Mouse (Mus musculus): ENCODE data around the gene Armh1. TPM values are rescaled to one million over a fixed set of nuclear protein-coding genes. Genes with fewer than 3 reads are reported as not detected.

Armh1 gene
- polyA plus RNA-seq, 1 experiment: 0.67 TPM

DNA sequence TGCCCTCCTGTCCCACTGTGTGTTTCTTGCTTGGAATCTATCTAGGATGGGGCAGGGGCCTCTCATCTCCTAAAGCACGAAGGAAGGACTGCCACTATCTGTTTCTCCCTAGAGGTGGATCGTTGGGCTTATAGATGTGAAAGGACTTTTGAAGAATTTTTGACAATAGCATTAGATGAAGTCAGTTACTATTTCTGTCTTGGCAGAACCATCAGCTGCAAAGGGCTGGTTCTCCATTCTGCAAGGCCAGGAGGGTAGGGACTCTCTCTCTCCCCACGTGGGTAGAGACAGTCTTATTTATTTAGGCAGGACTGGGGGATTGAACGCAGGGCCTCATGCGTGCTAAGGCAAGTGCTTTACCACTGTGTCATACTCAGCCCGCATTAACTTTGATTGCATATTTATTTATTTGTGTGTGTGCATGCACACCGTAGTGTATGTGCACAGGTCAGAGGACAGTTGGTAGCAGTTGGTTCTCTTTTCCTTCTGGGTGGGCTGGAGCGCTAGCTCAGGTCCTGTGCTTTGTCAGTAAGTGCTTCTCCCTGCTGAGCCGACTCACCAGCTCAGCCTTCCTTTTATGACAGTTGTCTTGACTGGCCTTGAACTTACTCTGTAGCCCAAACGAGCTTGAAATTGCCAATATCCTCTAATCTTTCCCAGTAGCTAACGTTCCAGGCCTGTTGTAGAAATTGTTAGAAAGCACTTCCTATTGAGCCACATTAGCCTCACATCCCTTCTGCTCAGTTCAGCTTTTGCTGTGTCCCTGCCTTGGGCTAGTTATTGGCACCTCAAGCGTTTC is 1.5 kb upstream of the Armh1 start:
- Histone ChIP-seq H3K4me1 (ENCODE audit: control insufficient read depth, insufficient read depth, low read length) (no peaks in the 10 kb centered on the region; the same call in 1 of the 2 replicates), H3K4me3 (ENCODE audit: insufficient read depth, low read length) (no peak overlapping the region), H3K27ac (ENCODE audit: insufficient read depth, low read length) (no peak overlapping the region)
- TF ChIP-seq CTCF (IDR thresholded peaks at IDR 0.05; ENCODE audit: extremely low read depth, insufficient read depth, low read length) (no peak), POLR2A (IDR thresholded peaks at IDR 0.05; ENCODE audit: extremely low read depth, insufficient read depth, low read length) (no peak)

- TF ChIP-seq CTCF (IDR thresholded peaks at IDR 0.05; ENCODE audit: extremely low read depth, insufficient read depth, low read length) (no peak), POLR2A (IDR thresholded peaks at IDR 0.05; ENCODE audit: extremely low read depth, insufficient read depth, low read length) (no peak)
- Histone ChIP-seq H3K4me1 (ENCODE audit: control insufficient read depth, insufficient read depth, low read length) (no peaks in the 10 kb centered on the region; the same call in 1 of the 2 replicates), H3K4me3 (ENCODE audit: insufficient read depth, low read length) (no peak overlapping the region; the same call in 1 of the 2 replicates), H3K27ac (ENCODE audit: insufficient read depth, low read length) (no peak overlapping the region)
Observed at GRCm38 (mm10) chr4:117252755-117253154, 830 bp upstream of the Armh1 start.

- H3K4me3 ChIP-seq (ENCODE audit: insufficient read depth, low read length): peak overlapping the region; percentile 75
- no peak overlapping the region for H3K27ac ChIP-seq (ENCODE audit: insufficient read depth, low read length)
- H3K4me1 ChIP-seq (ENCODE audit: control insufficient read depth, insufficient read depth, low read length): no peaks in the 10 kb centered on the region; the same call in 1 of the 2 replicates
- no peak for TF ChIP-seq CTCF (IDR thresholded peaks at IDR 0.05; ENCODE audit: extremely low read depth, insufficient read depth, low read length)
- TF ChIP-seq POLR2A (IDR thresholded peaks at IDR 0.05; ENCODE audit: extremely low read depth, insufficient read depth, low read length): no peak
Observed at GRCm38 (mm10) chr4:117252351-117252750, 426 bp upstream of the Armh1 start.

GRCm38 (mm10) chr4:117250982-117251381 is 943 bp downstream of the Armh1 start:
- H3K4me1 ChIP-seq (ENCODE audit: control insufficient read depth, insufficient read depth, low read length): no peaks in the 10 kb centered on the region; the same call in 1 of the 2 replicates
- no peak for TF ChIP-seq POLR2A (IDR thresholded peaks at IDR 0.05; ENCODE audit: extremely low read depth, insufficient read depth, low read length)
- TF ChIP-seq CTCF (IDR thresholded peaks at IDR 0.05; ENCODE audit: extremely low read depth, insufficient read depth, low read length): no peak
- H3K27ac ChIP-seq (ENCODE audit: insufficient read depth, low read length): no peak overlapping the region
- H3K4me3 ChIP-seq (ENCODE audit: insufficient read depth, low read length): no peak overlapping the region; the same call in 1 of the 2 replicates

DNA sequence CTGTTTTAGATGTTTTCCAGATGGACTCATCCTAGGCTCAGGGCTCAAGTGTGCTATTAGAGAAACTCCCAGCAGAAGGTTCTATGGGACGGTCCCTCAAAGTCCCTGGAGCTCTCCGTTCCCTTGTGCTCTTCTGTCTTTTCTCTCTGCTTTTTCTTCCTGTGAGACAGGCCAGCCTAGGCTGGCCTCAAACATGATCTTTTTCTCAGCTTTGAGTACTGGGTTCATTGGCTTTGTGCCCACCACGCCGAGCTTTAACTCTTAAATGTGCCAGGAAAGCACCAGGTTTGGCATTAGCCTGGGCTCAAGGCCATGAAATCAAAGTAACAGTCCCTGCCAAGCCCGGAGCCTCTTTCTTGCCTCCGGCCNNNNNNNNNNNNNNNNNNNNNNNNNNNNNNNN is 11.1 kb downstream of the Armh1 start:
- TF ChIP-seq CTCF (IDR thresholded peaks at IDR 0.05; ENCODE audit: extremely low read depth, insufficient read depth, low read length): no peak
- TF ChIP-seq POLR2A (IDR thresholded peaks at IDR 0.05; ENCODE audit: extremely low read depth, insufficient read depth, low read length): no peak
- H3K4me1 ChIP-seq (ENCODE audit: control insufficient read depth, insufficient read depth, low read length): no peaks in the 10 kb centered on the region
- H3K4me3 ChIP-seq (ENCODE audit: insufficient read depth, low read length): no peak overlapping the region
- H3K27ac ChIP-seq (ENCODE audit: insufficient read depth, low read length): no peak overlapping the region

GRCm38 (mm10) chr4:117239153-117239552 is 12.8 kb downstream of the Armh1 start:
- no peaks in the 10 kb centered on the region for H3K4me1 ChIP-seq (ENCODE audit: control insufficient read depth, insufficient read depth, low read length)
- H3K4me3 ChIP-seq (ENCODE audit: insufficient read depth, low read length): no peak overlapping the region
- no peak overlapping the region for H3K27ac ChIP-seq (ENCODE audit: insufficient read depth, low read length)
- TF ChIP-seq CTCF (IDR thresholded peaks at IDR 0.05; ENCODE audit: extremely low read depth, insufficient read depth, low read length) (no peak), POLR2A (IDR thresholded peaks at IDR 0.05; ENCODE audit: extremely low read depth, insufficient read depth, low read length) (no peak)

DNA sequence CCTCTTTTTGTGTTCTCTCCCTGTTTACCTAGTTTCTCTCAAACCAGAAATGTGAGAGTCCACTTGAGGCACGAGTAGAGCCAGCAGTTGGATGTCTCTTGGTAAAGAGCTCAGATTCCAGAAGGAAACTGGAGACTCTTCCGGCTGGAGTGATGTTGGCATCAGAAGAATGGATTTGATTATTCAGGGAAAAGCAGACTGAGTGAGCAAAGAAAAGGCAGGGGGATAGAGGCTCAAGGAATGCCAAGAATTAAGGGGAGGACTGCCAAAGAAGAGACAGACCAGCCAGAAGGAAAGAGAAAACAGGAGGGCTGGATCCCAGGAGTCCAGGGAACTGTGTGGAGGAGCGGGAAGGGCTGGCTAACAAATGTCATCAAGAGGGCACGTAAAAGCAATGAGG is 16.1 kb downstream of the Armh1 start:
- Histone ChIP-seq H3K4me1 (ENCODE audit: control insufficient read depth, insufficient read depth, low read length) (no peaks in the 10 kb centered on the region), H3K27ac (ENCODE audit: insufficient read depth, low read length) (no peak overlapping the region), H3K4me3 (ENCODE audit: insufficient read depth, low read length) (no peak overlapping the region)
- no peak for TF ChIP-seq CTCF (IDR thresholded peaks at IDR 0.05; ENCODE audit: extremely low read depth, insufficient read depth, low read length)
- no peak for TF ChIP-seq POLR2A (IDR thresholded peaks at IDR 0.05; ENCODE audit: extremely low read depth, insufficient read depth, low read length)

DNA sequence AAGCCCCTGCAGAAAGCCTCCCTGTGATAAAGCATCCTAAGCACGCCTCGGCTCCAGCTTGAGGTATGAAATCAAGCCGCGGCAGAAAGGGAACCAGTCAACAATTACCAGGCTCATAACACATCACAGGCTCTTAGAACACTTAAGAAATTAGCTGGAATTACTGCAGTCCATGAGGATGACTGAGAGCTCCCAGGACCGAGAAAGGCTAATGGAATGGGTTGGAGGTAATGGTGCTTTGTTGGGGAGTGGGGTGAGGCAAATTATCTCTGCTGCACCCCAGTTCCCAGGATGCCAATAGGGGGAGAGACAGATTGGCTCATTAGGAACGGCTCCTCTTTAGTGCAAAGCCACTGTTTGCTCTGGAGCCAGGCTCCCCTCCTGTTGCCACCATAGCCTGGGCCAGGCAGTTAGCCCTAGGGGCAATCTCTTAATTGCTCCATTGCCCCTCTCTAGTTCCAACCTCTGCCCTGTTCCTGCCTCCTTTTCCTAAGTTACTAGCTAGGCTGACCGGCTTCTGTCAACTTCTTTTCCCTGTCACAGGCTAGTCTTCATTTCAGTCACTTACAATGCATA is 17.7 kb downstream of the Armh1 start:
- no peak overlapping the region for H3K4me3 ChIP-seq (ENCODE audit: insufficient read depth, low read length)
- no peak for TF ChIP-seq CTCF (IDR thresholded peaks at IDR 0.05; ENCODE audit: extremely low read depth, insufficient read depth, low read length)
- no peak for TF ChIP-seq POLR2A (IDR thresholded peaks at IDR 0.05; ENCODE audit: extremely low read depth, insufficient read depth, low read length)
- no peak overlapping the region for H3K27ac ChIP-seq (ENCODE audit: insufficient read depth, low read length)
- H3K4me1 ChIP-seq (ENCODE audit: control insufficient read depth, insufficient read depth, low read length): no peaks in the 10 kb centered on the region

DNA sequence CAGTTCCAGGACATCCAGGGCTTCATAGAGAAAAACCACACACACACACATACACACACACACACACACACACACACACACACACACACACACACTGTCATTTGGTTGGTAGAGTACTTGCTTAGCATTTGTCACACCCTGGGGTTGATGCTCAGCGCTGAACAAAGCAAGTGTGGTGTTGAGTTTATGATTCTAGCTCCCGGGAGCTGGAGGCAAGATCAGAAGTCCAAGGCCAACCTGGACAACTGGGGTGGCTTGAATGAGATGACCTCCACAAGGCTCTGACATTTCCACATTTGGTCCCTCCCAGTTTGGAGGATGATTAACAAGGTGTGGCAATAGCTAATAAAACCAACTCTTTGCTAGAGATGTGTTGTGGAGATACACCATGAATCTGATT is 20.7 kb downstream of the Armh1 start:
- TF ChIP-seq POLR2A (IDR thresholded peaks at IDR 0.05; ENCODE audit: extremely low read depth, insufficient read depth, low read length) (no peak), CTCF (IDR thresholded peaks at IDR 0.05; ENCODE audit: extremely low read depth, insufficient read depth, low read length) (no peak)
- H3K4me3 ChIP-seq (ENCODE audit: insufficient read depth, low read length): no peak overlapping the region
- H3K4me1 ChIP-seq (ENCODE audit: control insufficient read depth, insufficient read depth, low read length): no peaks in the 10 kb centered on the region
- no peak overlapping the region for H3K27ac ChIP-seq (ENCODE audit: insufficient read depth, low read length)

- TF ChIP-seq CTCF (IDR thresholded peaks at IDR 0.05; ENCODE audit: extremely low read depth, insufficient read depth, low read length) (no peak), POLR2A (IDR thresholded peaks at IDR 0.05; ENCODE audit: extremely low read depth, insufficient read depth, low read length) (no peak)
- no peak overlapping the region for H3K27ac ChIP-seq (ENCODE audit: insufficient read depth, low read length)
- no peaks in the 10 kb centered on the region for H3K4me1 ChIP-seq (ENCODE audit: control insufficient read depth, insufficient read depth, low read length)
- H3K4me3 ChIP-seq (ENCODE audit: insufficient read depth, low read length): no peak overlapping the region
Observed at GRCm38 (mm10) chr4:117230331-117230730, 21.6 kb downstream of the Armh1 start.
